Mouse (Mus musculus) layer of hippocampus, adult 8-10 months (tissue): Measurements from ENCODE around the gene Pcsk5. TPM values are rescaled to one million over a fixed set of nuclear protein-coding genes. Genes with fewer than 3 reads are reported as not detected.

Source experiments
- DNase-seq, 2 experiments: peaks; one replicate each; pipeline ENCODE4 v3.0.0; 2022; ENCODE audit warnings: low spot score in 2 of 2
- total RNA-seq, 4 experiments: library from RNA; stranded (reverse); gene quantifications; 2 replicates each; pipeline ENCODE4 v1.2.4; 2022

Pcsk5 gene
- total RNA-seq, 4 experiments from 2014 or later: 14.1 to 15.6 (median 15.0) TPM

- no peak for DNase-seq
Observed at GRCm38 (mm10) chr19:17400571-17400970, 436.9 kb downstream of the Pcsk5 start.

- no peak for DNase-seq
Observed at GRCm38 (mm10) chr19:17399965-17400364, 437.5 kb downstream of the Pcsk5 start.

GRCm38 (mm10) chr19:17397922-17398321 is 439.5 kb downstream of the Pcsk5 start:
- DNase-seq: no peak

- DNase-seq: no peak
Observed at GRCm38 (mm10) chr19:17396802-17397201, 440.6 kb downstream of the Pcsk5 start.

- DNase-seq: peak; percentile 74 to 84
Observed at GRCm38 (mm10) chr19:17393841-17394591, 443.4 kb downstream of the Pcsk5 start, which contains the start of gene Rfk. Rfk (plus strand) TSS chr19:17394043.

DNA sequence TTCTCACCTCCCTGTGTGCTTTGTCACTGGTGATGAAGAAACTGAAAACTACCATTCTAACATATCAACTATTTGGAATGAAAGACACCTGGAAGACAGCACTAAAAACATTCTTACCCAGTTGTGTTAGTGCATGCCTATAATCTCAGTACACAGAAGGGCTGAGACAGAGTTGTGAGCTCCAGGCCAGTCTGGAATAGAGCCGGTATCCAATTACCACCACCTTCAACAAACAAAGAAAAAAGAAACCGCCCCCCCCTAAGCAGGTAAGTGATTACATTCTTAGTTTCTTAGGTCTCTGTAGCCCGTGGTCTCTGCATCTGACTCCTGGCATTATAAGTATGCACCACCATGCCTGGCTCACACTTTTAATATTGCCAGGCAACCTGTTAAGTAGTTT is 444.6 kb downstream of the Pcsk5 start:
- no peak for DNase-seq

DNA sequence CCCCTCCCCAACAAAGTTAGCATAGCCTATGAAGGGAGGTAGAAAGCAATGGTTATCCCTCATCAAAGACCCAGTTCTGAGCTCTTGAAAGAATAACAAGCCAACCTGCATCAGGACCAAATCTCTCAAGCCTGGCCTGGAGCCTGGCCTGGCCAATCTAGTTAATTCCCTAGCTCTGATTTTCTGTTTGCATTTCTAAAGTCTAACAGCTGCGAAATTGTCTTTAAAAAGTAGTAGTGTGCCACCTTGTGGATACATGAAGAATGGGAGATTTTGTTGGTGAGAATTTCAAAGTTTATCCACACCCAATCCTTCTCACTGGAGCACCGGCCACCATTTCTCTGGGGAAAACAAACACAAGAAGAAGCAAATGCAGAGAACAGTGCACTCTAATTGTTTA is 449.0 kb downstream of the Pcsk5 start:
- DNase-seq: peak in 1 of 2 experiments; percentile 14

- DNase-seq: no peak
Observed at GRCm38 (mm10) chr19:17386424-17386823, 451.0 kb downstream of the Pcsk5 start.

DNA sequence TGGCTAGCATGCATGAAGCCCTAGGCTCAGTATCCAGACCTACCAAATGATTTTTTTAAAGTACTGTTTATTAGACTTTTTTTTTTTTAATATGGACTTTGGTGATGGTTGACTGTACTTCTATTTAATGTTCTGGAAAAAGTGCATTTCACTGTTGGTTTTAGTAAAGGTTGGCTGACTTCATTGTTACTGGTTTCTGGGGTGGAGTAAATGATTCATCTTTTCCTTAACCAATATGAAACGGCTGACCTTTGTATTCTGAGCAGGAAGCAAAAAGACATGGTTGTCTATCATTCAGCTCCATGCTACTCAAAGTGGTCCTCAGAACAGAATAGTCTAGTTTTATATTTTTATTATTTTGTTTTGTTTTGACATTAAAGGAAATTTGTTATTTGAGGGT is 452.0 kb downstream of the Pcsk5 start:
- DNase-seq: no peak

- DNase-seq: no peak
Observed at GRCm38 (mm10) chr19:17385022-17385421, 452.4 kb downstream of the Pcsk5 start.

- no peak for DNase-seq
Observed at GRCm38 (mm10) chr19:17382807-17383397, 454.5 kb downstream of the Pcsk5 start.
